Mouse (Mus musculus) C2C12 (cell line): ENCODE data around the gene Ap1ar.

ENCODE experiments used
- CTCF ChIP-seq: IDR thresholded peaks from one replicate; pipeline ENCODE4 v1.5.1; 2011; ENCODE audit not compliant: control insufficient read depth, insufficient read depth, insufficient read length
- MAX ChIP-seq: IDR thresholded peaks from one replicate; pipeline ENCODE4 v1.6.1; 2011; ENCODE audit warnings: mild to moderate bottlenecking, control low read depth
- USF1 ChIP-seq: IDR thresholded peaks from one replicate; pipeline ENCODE4 v1.6.1; 2011; ENCODE audit warnings: low read depth, mild to moderate bottlenecking, control low read depth, moderate library complexity

- no peak for TF ChIP-seq CTCF
- no peak for TF ChIP-seq MAX
- no peak for TF ChIP-seq USF1
These were observed 7.1 kb downstream of the Ap1ar start for GRCm38 (mm10) chr3:127830183-127830582.
